Mouse (Mus musculus) lung, embryonic 15.5 days (tissue): ENCODE results near the gene Zfp950. TPM values are rescaled to one million over a fixed set of nuclear protein-coding genes. Genes with fewer than 3 reads are reported as not detected.
A peak's percentile ranks its signal among the peaks of the same experiment; 100 is the strongest.
"Not testable (repeated sequence)": the region's sequence is repeated elsewhere in the genome, so short reads cannot be mapped to it uniquely, and the experiment has no call there.

Experiments
- ATAC-seq: fragments of 200-750 bp; cut with Nextera tagmentation; 2 replicates; pipeline ENCODE4 v1.8.0; 2017; ENCODE audit warnings: moderate number of reproducible peaks, borderline replicate concordance; ENCODE audit not compliant: low FRiP score, low TSS enrichment; ENCODE audit errors: extremely low read depth
- H3K27ac ChIP-seq: fragments of 300-500 bp; sonication (generic); 2 replicates; pipeline ENCODE4 v1.5.1; 2015; ENCODE audit warnings: moderate library complexity, mild to moderate bottlenecking, inconsistent platforms
- H3K27me3 ChIP-seq: fragments of 300-500 bp; sonication (generic); 2 replicates; pipeline ENCODE4 v1.6.1; 2015; ENCODE audit warnings: inconsistent platforms
- H3K36me3 ChIP-seq: fragments of 300-500 bp; sonication (generic); 2 replicates; pipeline ENCODE4 v1.6.1; 2015; ENCODE audit warnings: inconsistent platforms
- H3K4me1 ChIP-seq: fragments of 300-500 bp; sonication (generic); 2 replicates; pipeline ENCODE4 v1.6.1; 2015; ENCODE audit warnings: inconsistent platforms
- H3K4me2 ChIP-seq: fragments of 300-500 bp; sonication (generic); 2 replicates; pipeline ENCODE4 v1.6.1; 2015; ENCODE audit warnings: inconsistent platforms, mild to moderate bottlenecking, moderate library complexity
- H3K4me3 ChIP-seq: fragments of 300-500 bp; sonication (generic); 2 replicates; pipeline ENCODE4 v1.5.1; 2015; ENCODE audit warnings: mild to moderate bottlenecking, inconsistent platforms
- H3K9ac ChIP-seq: fragments of 300-500 bp; sonication (generic); 2 replicates; pipeline ENCODE4 v1.6.1; 2015; ENCODE audit warnings: inconsistent platforms
- H3K9me3 ChIP-seq: fragments of 300-500 bp; sonication (generic); 2 replicates; pipeline ENCODE4 v1.6.1; 2016; ENCODE audit warnings: inconsistent platforms
- WGBS: fragments of 180-500 bp; shearing (Covaris S2); methylation state at CpG from one replicate; pipeline ENCODE4 v1.1.7; 2015; 5-methylcytosine and 5-hydroxymethylcytosine counted together
- polyA plus RNA-seq: library from polyadenylated mRNA; unstranded; fragments of >200 nt; fragmentation: Nextera tagmentation; extraction: Ambion mirVana; gene quantifications from 2 replicates; pipeline ENCODE4 v1.2.1, GENCODE M21; 2015

Gene Zfp950
- polyA plus RNA-seq: 35.0 and 35.5 TPM in 2 replicates

DNA sequence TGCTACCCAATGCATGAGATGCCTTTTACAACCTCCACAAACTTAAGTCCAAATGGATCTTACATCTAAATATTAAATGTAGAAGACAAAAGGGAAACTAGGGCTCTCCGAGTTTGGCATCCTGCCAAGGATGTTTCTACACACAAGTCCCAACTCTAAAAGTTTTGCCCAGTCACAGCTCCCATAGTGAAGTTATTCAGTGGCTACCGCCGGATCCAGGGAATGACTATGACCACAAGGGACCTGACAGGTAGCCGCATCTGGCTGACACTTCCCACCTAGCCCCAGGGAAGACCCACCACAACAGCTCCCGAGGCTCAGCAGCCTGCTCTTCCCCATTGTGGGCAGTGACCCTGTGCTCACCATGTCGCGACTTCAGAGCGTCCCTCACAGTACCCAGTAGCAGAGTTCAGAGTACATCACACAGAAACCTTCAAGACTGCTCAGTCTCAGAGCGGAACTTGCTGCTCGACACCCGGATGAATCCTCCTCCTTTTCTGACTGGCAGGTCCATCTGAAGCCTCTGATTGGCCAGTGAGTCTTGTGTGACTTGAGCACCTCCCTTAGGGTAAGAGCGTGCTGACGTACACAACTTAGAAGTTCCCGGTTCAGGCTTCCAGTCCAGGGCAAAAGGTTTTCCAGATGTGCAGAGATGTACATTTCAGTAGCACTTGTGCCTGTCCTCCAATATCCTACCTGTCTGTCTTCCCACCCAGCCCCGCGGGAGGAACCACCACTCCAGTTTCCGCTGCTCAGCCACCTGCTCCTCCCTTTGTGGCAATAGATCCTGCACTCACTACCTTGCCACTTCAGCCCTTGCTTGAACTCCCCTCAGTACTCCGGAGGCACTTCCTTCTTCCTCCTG, at the start of gene Zfp950:
TSS of gene Zfp950 (minus strand) at position 499 of the 865 bp plus-strand sequence.
- no peaks in the 10 kb centered on the region for H3K9me3 ChIP-seq
- peak; percentile 98 for ATAC-seq
- no peaks in the 10 kb centered on the region for H3K36me3 ChIP-seq
- peak within 1 kb of the TSS; percentile 70 for H3K4me2 ChIP-seq
- WGBS: under 1% methylated on average over 18 of the region's 18 CpGs
- peaks cover 8% of the 10 kb centered on the region for H3K4me1 ChIP-seq
- peak within 1 kb of the TSS; percentile 91 for H3K4me3 ChIP-seq
- peak within 1 kb of the TSS; percentile 63; the same call in 1 of the 2 replicates for H3K27ac ChIP-seq
- H3K9ac ChIP-seq: peak within 1 kb of the TSS; percentile 90
- H3K27me3 ChIP-seq: no peaks in the 10 kb centered on the region

DNA sequence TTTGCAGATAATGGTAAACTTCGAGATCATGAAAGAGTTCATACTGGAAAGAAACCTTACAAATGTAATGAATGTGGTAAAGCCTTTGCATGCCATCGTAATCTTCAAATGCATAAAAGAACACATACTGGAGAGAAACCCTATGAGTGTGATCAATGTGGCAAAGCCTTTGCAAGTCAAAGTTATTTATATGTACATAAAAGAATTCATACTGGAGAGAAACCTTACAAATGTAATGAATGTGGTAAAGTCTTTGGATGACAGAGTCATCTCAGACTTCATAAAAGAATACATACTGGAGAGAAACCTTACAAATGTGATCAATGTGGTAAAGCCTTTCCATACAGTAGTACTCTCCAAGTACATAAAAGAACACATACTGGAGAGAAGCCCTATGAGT, 43.0 kb upstream of the Zfp950 start, which contains the start of gene Gm6020:
TSS of gene Gm6020 (plus strand) at position 301 of the 400 bp plus-strand sequence.
- not testable (repeated sequence) for H3K27ac ChIP-seq, H3K9me3 ChIP-seq, ATAC-seq, H3K4me1 ChIP-seq, H3K4me3 ChIP-seq, H3K4me2 ChIP-seq, H3K36me3 ChIP-seq, H3K27me3 ChIP-seq, H3K9ac ChIP-seq
- WGBS: 83% methylated on average over 2 of the region's 2 CpGs

DNA sequence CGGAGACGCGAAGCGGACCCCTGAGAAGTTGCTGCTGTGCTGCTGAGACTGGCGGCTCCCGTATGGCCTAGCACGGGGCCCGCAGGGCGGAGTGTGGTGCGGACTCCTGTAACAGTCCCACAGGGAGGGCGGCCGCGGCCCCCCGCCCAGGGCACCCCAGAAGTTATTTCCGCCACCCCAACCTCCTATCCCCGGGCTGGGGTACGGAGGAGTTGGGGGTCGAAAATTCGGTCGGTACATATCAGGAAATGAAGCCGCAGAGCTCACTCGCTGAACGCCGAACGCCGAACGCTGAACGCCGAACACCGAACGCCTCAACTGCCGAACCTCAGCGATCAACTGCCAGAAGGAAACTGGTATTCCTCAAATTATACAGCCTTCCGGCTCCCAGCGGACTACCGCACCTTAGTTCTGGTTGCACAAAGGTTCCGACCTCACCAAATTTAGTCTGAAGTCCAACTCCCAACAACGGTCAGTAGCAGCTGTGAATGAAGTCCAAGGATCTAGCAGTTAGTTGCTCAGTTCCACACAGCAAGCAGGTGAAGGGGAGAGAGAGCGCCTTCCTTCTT, 35.2 kb upstream of the Zfp950 start, which contains the start of gene Gm7102:
TSS of gene Gm7102 (minus strand) at position 554 of the 569 bp plus-strand sequence.
- H3K4me3 ChIP-seq: peak within 1 kb of the TSS; percentile 29
- ATAC-seq: no peak
- WGBS: 23% methylated on average over 39 of the region's 39 CpGs

GRCm38 (mm10) chr19:61151701-61152420, 11.2 kb upstream of the Zfp950 start:
- Histone ChIP-seq H3K27me3 (peaks cover 4% of the 10 kb centered on the region; the same call in 1 of the 2 replicates), H3K4me3 (peak overlapping the region; percentile 45), H3K4me1 (no peaks in the 10 kb centered on the region), H3K27ac (no peak overlapping the region), H3K36me3 (no peaks in the 10 kb centered on the region), H3K9ac (peak overlapping the region; percentile 15), H3K9me3 (no peaks in the 10 kb centered on the region), H3K4me2 (peak overlapping the region; percentile 63)
- WGBS: 4% methylated on average over 27 of the region's 27 CpGs
- ATAC-seq: peak; percentile 74

More for the DNA sequence above, 35.2 kb upstream of the Zfp950 start, which contains the start of gene Gm7102:
- Histone ChIP-seq H3K4me2 (peak within 1 kb of the TSS; percentile 51), H3K36me3 (no peaks in the 10 kb centered on the region), H3K27ac (no peak within 1 kb of the TSS), H3K9me3 (no peaks in the 10 kb centered on the region), H3K9ac (no peak within 1 kb of the TSS), H3K27me3 (no peaks in the 10 kb centered on the region), H3K4me1 (no peaks in the 10 kb centered on the region)

DNA sequence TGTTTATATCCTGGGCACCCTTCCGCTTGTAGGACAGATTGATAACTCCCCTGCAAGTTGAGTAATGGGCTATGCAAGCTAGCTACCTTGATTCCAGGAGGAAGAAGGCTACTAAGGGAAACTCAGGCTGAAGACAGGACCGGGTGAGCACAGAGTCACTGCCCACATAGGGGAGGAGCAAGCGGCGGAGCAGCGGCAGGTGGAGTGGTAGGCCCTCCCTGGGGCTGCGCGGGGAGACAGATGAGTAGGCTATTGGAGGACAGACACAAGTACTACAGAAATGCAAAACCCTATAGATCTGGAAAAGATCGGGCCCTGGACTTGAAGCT, 10.7 kb upstream of the Zfp950 start:
- ATAC-seq: peak; percentile 80
- no peaks in the 10 kb centered on the region for H3K4me1 ChIP-seq
- peak overlapping the region; percentile 63 for H3K4me2 ChIP-seq
- H3K36me3 ChIP-seq: no peaks in the 10 kb centered on the region
- no peak overlapping the region for H3K27ac ChIP-seq
- peak overlapping the region; percentile 45 for H3K4me3 ChIP-seq
- H3K27me3 ChIP-seq: peaks cover 4% of the 10 kb centered on the region; the same call in 1 of the 2 replicates
- H3K9ac ChIP-seq: peak overlapping the region; percentile 15
- no peaks in the 10 kb centered on the region for H3K9me3 ChIP-seq
- WGBS: 7% methylated on average over 8 of the region's 8 CpGs

DNA sequence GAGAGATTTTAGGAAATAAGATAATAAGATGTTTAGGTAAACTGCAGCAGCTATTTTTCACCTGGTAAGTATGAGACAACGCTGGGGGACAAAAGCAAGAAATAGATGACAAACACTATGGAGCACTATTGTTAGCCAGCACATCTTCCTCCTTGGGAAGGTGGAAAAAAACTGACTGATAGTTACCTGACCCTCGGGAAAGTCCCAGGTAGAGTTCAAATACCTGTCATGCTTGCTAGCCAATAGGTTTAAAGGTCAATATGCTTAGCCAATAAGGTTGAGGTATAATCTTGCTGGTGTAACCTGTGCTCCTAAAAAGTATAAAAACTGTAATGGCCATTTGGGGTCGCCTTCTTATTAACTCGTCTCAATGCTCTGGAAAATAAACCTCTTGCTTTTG, 659 bp upstream of the Zfp950 start:
- no peak overlapping the region for H3K27ac ChIP-seq

DNA sequence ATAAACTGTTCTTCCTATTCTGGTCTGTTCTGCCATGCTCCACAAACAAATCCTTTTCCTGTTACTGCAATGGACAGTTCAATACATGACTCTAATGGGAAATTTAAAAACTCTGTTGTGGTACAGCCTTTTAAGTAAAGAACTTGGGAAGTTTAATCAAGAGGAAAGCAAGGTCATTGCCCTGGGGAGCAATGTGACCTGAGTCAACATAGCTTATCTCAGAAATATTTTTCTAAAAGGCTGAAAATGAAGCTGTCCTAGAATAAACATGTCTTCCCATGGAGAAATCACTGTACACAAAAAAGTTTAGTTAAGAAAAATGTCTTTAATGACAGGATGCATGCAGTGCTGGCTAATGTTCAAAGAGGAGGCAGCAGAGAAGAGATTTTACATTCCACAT, 2.0 kb downstream of the Zfp950 start:
- Histone ChIP-seq H3K27me3 (no peaks in the 10 kb centered on the region), H3K9ac (no peak overlapping the region), H3K27ac (no peak overlapping the region), H3K4me3 (no peak overlapping the region), H3K4me2 (no peak overlapping the region), H3K4me1 (peaks cover 8% of the 10 kb centered on the region), H3K36me3 (no peaks in the 10 kb centered on the region), H3K9me3 (no peaks in the 10 kb centered on the region)
- no peak for ATAC-seq

More for the DNA sequence above, 659 bp upstream of the Zfp950 start:
- WGBS: 18% methylated on average over 4 of the region's 4 CpGs
- no peaks in the 10 kb centered on the region for H3K9me3 ChIP-seq
- H3K9ac ChIP-seq: 0 out of 2 replicates have a peak overlapping the region, but pooled peaks have one; percentile 90
- H3K4me2 ChIP-seq: peak overlapping the region; percentile 70
- no peaks in the 10 kb centered on the region for H3K27me3 ChIP-seq
- H3K4me3 ChIP-seq: peak overlapping the region; percentile 91
- H3K4me1 ChIP-seq: peaks cover 8% of the 10 kb centered on the region
- ATAC-seq: no peak
- H3K36me3 ChIP-seq: no peaks in the 10 kb centered on the region

GRCm38 (mm10) chr19:61131096-61131495, 9.5 kb downstream of the Zfp950 start:
- Histone ChIP-seq H3K9ac (no peak overlapping the region), H3K27ac (no peak overlapping the region), H3K4me1 (no peaks in the 10 kb centered on the region), H3K9me3 (no peaks in the 10 kb centered on the region), H3K27me3 (no peaks in the 10 kb centered on the region), H3K36me3 (peaks cover 6% of the 10 kb centered on the region; the same call in 1 of the 2 replicates), H3K4me2 (no peak overlapping the region), H3K4me3 (no peak overlapping the region)
- ATAC-seq: no peak
- 90% methylated on average over 10 of the region's 10 CpGs for WGBS

DNA sequence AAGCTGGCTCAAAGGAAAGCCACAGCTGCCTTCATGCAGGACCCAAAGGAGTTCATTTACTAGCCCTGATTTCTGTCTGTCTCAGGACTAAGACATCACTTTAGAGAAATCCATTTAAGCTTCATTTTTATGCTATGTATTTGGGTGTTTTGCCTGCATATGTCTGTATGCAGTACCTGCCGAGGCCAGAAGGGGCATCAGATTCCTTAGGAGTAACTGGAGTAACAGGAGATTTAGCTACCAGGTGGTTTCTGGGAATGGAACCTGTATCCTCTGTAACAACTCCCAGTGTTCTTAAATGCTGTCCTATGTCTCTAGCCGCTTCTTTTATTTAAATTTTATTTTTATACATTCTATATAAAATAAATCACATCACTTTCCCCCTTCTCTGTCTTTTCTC, 30.5 kb downstream of the Zfp950 start:
- Histone ChIP-seq H3K4me3 (no peak overlapping the region), H3K27ac (no peak overlapping the region), H3K4me1 (no peaks in the 10 kb centered on the region), H3K27me3 (no peaks in the 10 kb centered on the region), H3K36me3 (no peaks in the 10 kb centered on the region; the same call in 1 of the 2 replicates), H3K4me2 (no peak overlapping the region), H3K9me3 (no peaks in the 10 kb centered on the region), H3K9ac (no peak overlapping the region)
- no peak for ATAC-seq
- WGBS: 47% methylated on average over 2 of the region's 2 CpGs

- H3K36me3 ChIP-seq: no peaks in the 10 kb centered on the region
- no peaks in the 10 kb centered on the region for H3K27me3 ChIP-seq
- H3K4me3 ChIP-seq: no peak overlapping the region
- no peak overlapping the region for H3K27ac ChIP-seq
- H3K4me1 ChIP-seq: no peaks in the 10 kb centered on the region
- no peaks in the 10 kb centered on the region for H3K9me3 ChIP-seq
- 14% methylated on average over 4 of the region's 4 CpGs for WGBS
- ATAC-seq: no peak
- no peak overlapping the region for H3K9ac ChIP-seq
- no peak overlapping the region for H3K4me2 ChIP-seq
Measured at GRCm38 (mm10) chr19:61097764-61098163, 42.9 kb downstream of the Zfp950 start.

GRCm38 (mm10) chr19:61096776-61097175, 43.9 kb downstream of the Zfp950 start:
- no peak for ATAC-seq
- WGBS: 77% methylated on average over 2 of the region's 2 CpGs
- H3K9me3 ChIP-seq: no peaks in the 10 kb centered on the region
- H3K9ac ChIP-seq: no peak overlapping the region
- no peaks in the 10 kb centered on the region for H3K4me1 ChIP-seq
- no peak overlapping the region for H3K4me2 ChIP-seq
- H3K4me3 ChIP-seq: no peak overlapping the region
- H3K27ac ChIP-seq: no peak overlapping the region
- no peaks in the 10 kb centered on the region for H3K36me3 ChIP-seq
- H3K27me3 ChIP-seq: no peaks in the 10 kb centered on the region
